Mouse (Mus musculus): ENCODE measurements around the gene Rac3.
"Not testable (repeated sequence)": the region's sequence is repeated elsewhere in the genome, so short reads cannot be mapped to it uniquely, and the experiment has no call there.

The Rac3 gene

GRCm38 (mm10) chr11:120727564-120727963 is 6.3 kb downstream of the Rac3 start:
- DNase-seq (ENCODE audit: low read depth, low spot score) = no peak

- DNase-seq (ENCODE audit: low read depth, low spot score) = no peak
Measured at GRCm38 (mm10) chr11:120728530-120729240, 7.4 kb downstream of the Rac3 start.

GRCm38 (mm10) chr11:120729432-120730050 is 8.3 kb downstream of the Rac3 start:
- DNase-seq (ENCODE audit: low read depth, low spot score) = not testable (repeated sequence)

GRCm38 (mm10) chr11:120730331-120730870 is 9.1 kb downstream of the Rac3 start:
- no peak for DNase-seq (ENCODE audit: low read depth, low spot score)

GRCm38 (mm10) chr11:120731395-120731794 is 10.1 kb downstream of the Rac3 start:
- no peak for DNase-seq (ENCODE audit: low read depth, low spot score)

GRCm38 (mm10) chr11:120731858-120732680 is 10.8 kb downstream of the Rac3 start, which contains the start of gene Cbr2:
Cbr2 (minus strand) TSS chr11:120732114.
- DNase-seq (ENCODE audit: low read depth, low spot score) = no peak

GRCm38 (mm10) chr11:120733521-120733920 is 12.3 kb downstream of the Rac3 start:
- DNase-seq (ENCODE audit: low read depth, low spot score) = no peak

- DNase-seq (ENCODE audit: low read depth, low spot score) = no peak
Measured at GRCm38 (mm10) chr11:120736424-120736823, 15.2 kb downstream of the Rac3 start.

GRCm38 (mm10) chr11:120740981-120741380 is 19.7 kb downstream of the Rac3 start:
- DNase-seq (ENCODE audit: low read depth, low spot score) = no peak

- peak; percentile 37 for DNase-seq (ENCODE audit: low read depth, low spot score)
Measured at GRCm38 (mm10) chr11:120744121-120744701, 22.9 kb downstream of the Rac3 start.

- no peak for DNase-seq (ENCODE audit: low read depth, low spot score)
Measured at GRCm38 (mm10) chr11:120747974-120748373, 26.7 kb downstream of the Rac3 start.

GRCm38 (mm10) chr11:120749430-120749829 is 28.2 kb downstream of the Rac3 start:
- DNase-seq (ENCODE audit: low read depth, low spot score) = peak; percentile 66

- no peak for DNase-seq (ENCODE audit: low read depth, low spot score)
Measured at GRCm38 (mm10) chr11:120751606-120752005, 30.3 kb downstream of the Rac3 start.

GRCm38 (mm10) chr11:120760236-120760635 is 39.0 kb downstream of the Rac3 start:
- DNase-seq (ENCODE audit: low read depth, low spot score) = no peak

GRCm38 (mm10) chr11:120761811-120762671 is 40.8 kb downstream of the Rac3 start:
- no peak for DNase-seq (ENCODE audit: low read depth, low spot score)

- not testable (repeated sequence) for DNase-seq (ENCODE audit: low read depth, low spot score)
Measured at GRCm38 (mm10) chr11:120762672-120763041, 41.4 kb downstream of the Rac3 start, which contains the start of gene Hmga1b. Hmga1b (plus strand) TSS chr11:120762794.

- DNase-seq (ENCODE audit: low read depth, low spot score) = not testable (repeated sequence)
Measured at GRCm38 (mm10) chr11:120763121-120763999, 42.1 kb downstream of the Rac3 start.

- DNase-seq (ENCODE audit: low read depth, low spot score) = not testable (repeated sequence)
Measured at GRCm38 (mm10) chr11:120767023-120767422, 45.8 kb downstream of the Rac3 start.

GRCm38 (mm10) chr11:120768206-120768605 is 46.9 kb downstream of the Rac3 start:
- DNase-seq (ENCODE audit: low read depth, low spot score) = no peak

- no peak for DNase-seq (ENCODE audit: low read depth, low spot score)
Measured at GRCm38 (mm10) chr11:120772749-120773148, 51.5 kb downstream of the Rac3 start.

Measured in A20 (cell line).